Mouse (Mus musculus) liver, embryonic 14.5 days (tissue): Measurements from ENCODE around the gene Cntnap2.

Source experiments
- CTCF ChIP-seq: IDR thresholded peaks from 2 replicates; pipeline ENCODE4 v1.5.1; 2016; ENCODE audit warnings: antibody characterized with exemption, low read depth, control low read depth
- EP300 ChIP-seq: IDR thresholded peaks from 2 replicates; pipeline ENCODE4 v1.6.1; 2016; ENCODE audit warnings: antibody characterized with exemption, low read depth

DNA sequence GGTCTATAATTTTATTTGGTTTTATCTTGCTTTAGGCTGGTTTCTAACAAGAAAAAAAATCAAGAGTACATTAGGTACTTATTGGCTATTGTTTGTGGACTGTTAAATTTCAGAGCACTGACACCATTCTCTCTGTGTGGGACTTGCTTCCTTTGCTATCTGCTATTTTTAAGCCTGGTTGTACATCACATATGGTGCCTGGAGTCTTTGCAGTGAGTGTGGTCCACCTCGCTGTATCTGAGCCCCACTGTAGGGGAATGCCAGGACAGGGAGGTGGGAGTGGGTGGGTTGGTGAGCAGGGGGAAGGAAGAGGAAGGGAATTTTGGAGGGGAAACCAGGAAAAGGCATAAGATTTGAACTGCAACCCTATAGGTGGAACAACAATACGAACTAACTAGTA is 1504.3 kb downstream of the Cntnap2 start:
- TF ChIP-seq CTCF (no peak), EP300 (no peak)
